Mouse (Mus musculus) hindbrain, embryonic 13.5 days (tissue): ENCODE measurements at regions not wholly inside any gene's neighbourhood (a gene's known extent, or its start where the extent isn't known, plus 50 kb on each side); places are given as distances from the start of the nearest gene placed in this dataset.

Source experiments
- ATAC-seq: fragments of 200-750 bp; cut with Nextera tagmentation; 2 replicates; pipeline ENCODE4 v1.8.0; 2017; ENCODE audit warnings: moderate TSS enrichment; ENCODE audit not compliant: low FRiP score
- H3K27ac ChIP-seq: fragments of 300-500 bp; sonication (generic); 2 replicates; pipeline ENCODE4 v1.5.1; 2015; ENCODE audit warnings: inconsistent platforms, mild to moderate bottlenecking, moderate library complexity
- H3K27me3 ChIP-seq: fragments of 300-500 bp; sonication (generic); 2 replicates; pipeline ENCODE4 v1.6.1; 2015; ENCODE audit warnings: mild to moderate bottlenecking, inconsistent platforms
- H3K36me3 ChIP-seq: fragments of 300-500 bp; sonication (generic); 2 replicates; pipeline ENCODE4 v1.6.1; 2015; ENCODE audit warnings: mild to moderate bottlenecking, inconsistent platforms
- H3K4me1 ChIP-seq: fragments of 300-500 bp; sonication (generic); replicated peaks from 2 replicates; pipeline ENCODE4 v1.6.1; 2015; ENCODE audit warnings: inconsistent platforms
- H3K4me2 ChIP-seq: fragments of 300-500 bp; sonication (generic); 2 replicates; pipeline ENCODE4 v1.6.1; 2015; ENCODE audit warnings: inconsistent platforms, mild to moderate bottlenecking, moderate library complexity
- H3K4me3 ChIP-seq: fragments of 300-500 bp; sonication (generic); 2 replicates; pipeline ENCODE4 v1.5.1; 2015; ENCODE audit warnings: mild to moderate bottlenecking, inconsistent platforms
- H3K9ac ChIP-seq: fragments of 300-500 bp; sonication (generic); 2 replicates; pipeline ENCODE4 v1.6.1; 2015; ENCODE audit warnings: mild to moderate bottlenecking, inconsistent platforms
- H3K9me3 ChIP-seq: fragments of 300-500 bp; sonication (generic); 2 replicates; pipeline ENCODE4 v1.6.1; 2016; ENCODE audit warnings: inconsistent platforms
- WGBS: fragments of 180-500 bp; shearing (Covaris S2); methylation state at CpG from one replicate; pipeline ENCODE4 v1.1.7; 2015; 5-methylcytosine and 5-hydroxymethylcytosine counted together

- no peak overlapping the region for H3K4me3 ChIP-seq
- no peak overlapping the region for H3K4me2 ChIP-seq
- no peak overlapping the region for H3K9ac ChIP-seq
- no peaks in the 10 kb centered on the region for H3K36me3 ChIP-seq
- H3K27me3 ChIP-seq, result no peaks in the 10 kb centered on the region
- WGBS, result 91% methylated on average over 3 of the region's 3 CpGs
- H3K4me1 ChIP-seq, result no peaks in the 10 kb centered on the region
- H3K27ac ChIP-seq, result no peak overlapping the region
- H3K9me3 ChIP-seq, result no peaks in the 10 kb centered on the region
- no peak for ATAC-seq
These were observed 56.0 kb downstream of the Pttg1 start for GRCm38 (mm10) chr11:43370025-43370424.

- H3K27me3 ChIP-seq, result no peaks in the 10 kb centered on the region
- H3K4me2 ChIP-seq, result no peak overlapping the region
- no peaks in the 10 kb centered on the region for H3K9me3 ChIP-seq
- H3K27ac ChIP-seq, result no peak overlapping the region
- WGBS, result 84% methylated on average over 1 of the region's 1 CpGs
- H3K9ac ChIP-seq, result no peak overlapping the region
- H3K4me3 ChIP-seq, result no peak overlapping the region
- no peaks in the 10 kb centered on the region for H3K4me1 ChIP-seq
- no peak for ATAC-seq
- no peaks in the 10 kb centered on the region for H3K36me3 ChIP-seq
These were observed 57.7 kb downstream of the Pttg1 start for GRCm38 (mm10) chr11:43368346-43368745.

GRCm38 (mm10) chr11:43361858-43362257 lies 64.2 kb downstream of the Pttg1 start:
- Histone ChIP-seq H3K9ac (no peak overlapping the region), H3K9me3 (no peaks in the 10 kb centered on the region), H3K4me3 (no peak overlapping the region), H3K27me3 (no peaks in the 10 kb centered on the region), H3K4me2 (no peak overlapping the region), H3K36me3 (no peaks in the 10 kb centered on the region), H3K4me1 (peaks cover 6% of the 10 kb centered on the region), H3K27ac (no peak overlapping the region)
- WGBS, result 80% methylated on average over 13 of the region's 13 CpGs
- ATAC-seq, result no peak

GRCm38 (mm10) chr11:43358390-43359291 lies 67.4 kb downstream of the Pttg1 start:
- Histone ChIP-seq H3K4me2 (no peak overlapping the region), H3K36me3 (no peaks in the 10 kb centered on the region), H3K4me1 (peaks cover 6% of the 10 kb centered on the region), H3K9me3 (no peaks in the 10 kb centered on the region), H3K9ac (no peak overlapping the region), H3K4me3 (no peak overlapping the region), H3K27me3 (no peaks in the 10 kb centered on the region), H3K27ac (no peak overlapping the region)
- 80% methylated on average over 13 of the region's 13 CpGs for WGBS
- ATAC-seq, result peak; percentile 59; the same call in 1 of the 2 replicates

GRCm38 (mm10) chr11:43353602-43354001 lies 72.4 kb downstream of the Pttg1 start:
- ATAC-seq, result no peak
- WGBS, result 75% methylated on average over 4 of the region's 4 CpGs

GRCm38 (mm10) chr11:43353030-43353429 lies 73.0 kb downstream of the Pttg1 start:
- 94% methylated on average over 1 of the region's 1 CpGs for WGBS
- ATAC-seq, result no peak

More at GRCm38 (mm10) chr11:43353602-43354001, 72.4 kb downstream of the Pttg1 start:
- H3K4me1 ChIP-seq, result peaks cover 11% of the 10 kb centered on the region; the same call in 1 of the 2 replicates
- H3K9me3 ChIP-seq, result no peaks in the 10 kb centered on the region
- no peak overlapping the region for H3K27ac ChIP-seq
- no peak overlapping the region for H3K9ac ChIP-seq
- H3K27me3 ChIP-seq, result no peaks in the 10 kb centered on the region
- H3K36me3 ChIP-seq, result no peaks in the 10 kb centered on the region
- no peak overlapping the region for H3K4me2 ChIP-seq
- no peak overlapping the region for H3K4me3 ChIP-seq

GRCm38 (mm10) chr11:43351818-43352217 lies 74.2 kb downstream of the Pttg1 start:
- no peaks in the 10 kb centered on the region for H3K36me3 ChIP-seq
- WGBS, result 72% methylated on average over 2 of the region's 2 CpGs
- no peak for ATAC-seq
- H3K27me3 ChIP-seq, result no peaks in the 10 kb centered on the region
- no peak overlapping the region for H3K9ac ChIP-seq
- H3K4me1 ChIP-seq, result peaks cover 9% of the 10 kb centered on the region; the same call in 1 of the 2 replicates
- no peak overlapping the region for H3K27ac ChIP-seq
- H3K4me2 ChIP-seq, result no peak overlapping the region
- H3K4me3 ChIP-seq, result no peak overlapping the region
- H3K9me3 ChIP-seq, result no peaks in the 10 kb centered on the region

More at GRCm38 (mm10) chr11:43353030-43353429, 73.0 kb downstream of the Pttg1 start:
- H3K9me3 ChIP-seq, result no peaks in the 10 kb centered on the region
- no peak overlapping the region for H3K27ac ChIP-seq
- no peaks in the 10 kb centered on the region for H3K27me3 ChIP-seq
- no peak overlapping the region for H3K4me3 ChIP-seq
- H3K4me1 ChIP-seq, result peaks cover 9% of the 10 kb centered on the region; the same call in 1 of the 2 replicates
- H3K36me3 ChIP-seq, result no peaks in the 10 kb centered on the region
- H3K4me2 ChIP-seq, result no peak overlapping the region
- no peak overlapping the region for H3K9ac ChIP-seq

- Histone ChIP-seq H3K36me3 (no peaks in the 10 kb centered on the region), H3K27ac (no peak overlapping the region)
- no peak for ATAC-seq
These were observed 74.7 kb downstream of the Pttg1 start for GRCm38 (mm10) chr11:43351348-43351747.

GRCm38 (mm10) chr11:43350242-43350641 lies 75.8 kb downstream of the Pttg1 start:
- Histone ChIP-seq H3K9me3 (no peaks in the 10 kb centered on the region), H3K4me2 (no peak overlapping the region), H3K4me3 (no peak overlapping the region), H3K4me1 (peaks cover 9% of the 10 kb centered on the region), H3K9ac (no peak overlapping the region), H3K27ac (no peak overlapping the region), H3K36me3 (no peaks in the 10 kb centered on the region), H3K27me3 (no peaks in the 10 kb centered on the region)
- 55% methylated on average over 3 of the region's 3 CpGs for WGBS
- peak; percentile 70; the same call in 1 of the 2 replicates for ATAC-seq

More at GRCm38 (mm10) chr11:43351348-43351747, 74.7 kb downstream of the Pttg1 start:
- Histone ChIP-seq H3K4me3 (no peak overlapping the region), H3K4me1 (peaks cover 9% of the 10 kb centered on the region; the same call in 1 of the 2 replicates), H3K9ac (no peak overlapping the region), H3K27me3 (no peaks in the 10 kb centered on the region), H3K9me3 (no peaks in the 10 kb centered on the region), H3K4me2 (no peak overlapping the region)
- WGBS, result 91% methylated on average over 2 of the region's 2 CpGs

GRCm38 (mm10) chr11:43349564-43349963 lies 76.5 kb downstream of the Pttg1 start:
- Histone ChIP-seq H3K4me2 (no peak overlapping the region), H3K9ac (no peak overlapping the region), H3K36me3 (no peaks in the 10 kb centered on the region), H3K4me3 (no peak overlapping the region), H3K27ac (no peak overlapping the region), H3K27me3 (no peaks in the 10 kb centered on the region), H3K4me1 (peaks cover 15% of the 10 kb centered on the region), H3K9me3 (no peaks in the 10 kb centered on the region)
- ATAC-seq, result no peak
- WGBS, result 54% methylated on average over 7 of the region's 7 CpGs

GRCm38 (mm10) chr11:43348571-43348970 lies 77.5 kb downstream of the Pttg1 start:
- Histone ChIP-seq H3K9me3 (no peaks in the 10 kb centered on the region), H3K4me3 (no peak overlapping the region), H3K4me2 (no peak overlapping the region), H3K27ac (no peak overlapping the region), H3K27me3 (no peaks in the 10 kb centered on the region), H3K36me3 (no peaks in the 10 kb centered on the region), H3K4me1 (peaks cover 18% of the 10 kb centered on the region), H3K9ac (no peak overlapping the region)
- 21% methylated on average over 4 of the region's 4 CpGs for WGBS
- ATAC-seq, result peak; percentile 40; the same call in 1 of the 2 replicates

GRCm38 (mm10) chr11:43346489-43346888 lies 79.6 kb downstream of the Pttg1 start:
- Histone ChIP-seq H3K27me3 (no peaks in the 10 kb centered on the region), H3K27ac (no peak overlapping the region), H3K9me3 (no peaks in the 10 kb centered on the region), H3K4me3 (no peak overlapping the region), H3K9ac (no peak overlapping the region), H3K4me1 (peaks cover 18% of the 10 kb centered on the region), H3K36me3 (no peaks in the 10 kb centered on the region), H3K4me2 (no peak overlapping the region)
- ATAC-seq, result no peak
- 97% methylated on average over 9 of the region's 9 CpGs for WGBS
